Mouse (Mus musculus) testis, adult 2 months (tissue): Measurements from ENCODE around the gene Syn3. TPM values are rescaled to one million over a fixed set of nuclear protein-coding genes. Genes with fewer than 3 reads are reported as not detected.

ENCODE experiments used
- H3K27ac ChIP-seq: fragments of 200-500 bp; 2 replicates; pipeline ENCODE4 v1.5.1; 2012; ENCODE audit warnings: low read depth, low read length; ENCODE audit not compliant: control insufficient read depth, insufficient read depth
- H3K27me3 ChIP-seq: fragments of 200-500 bp; 2 replicates; pipeline ENCODE4 v1.6.1; 2012; ENCODE audit warnings: mild to moderate bottlenecking, low read length, moderate library complexity; ENCODE audit not compliant: control insufficient read depth, insufficient read depth
- H3K36me3 ChIP-seq: fragments of 200-500 bp; 2 replicates; pipeline ENCODE4 v1.6.1; 2012; ENCODE audit warnings: mild to moderate bottlenecking, low read length; ENCODE audit not compliant: control insufficient read depth, insufficient read depth
- H3K4me1 ChIP-seq: fragments of 200-500 bp; 2 replicates; pipeline ENCODE4 v1.6.1; 2012; ENCODE audit warnings: low read length; ENCODE audit not compliant: control insufficient read depth, insufficient read depth
- H3K4me3 ChIP-seq: fragments of 200-500 bp; 2 replicates; pipeline ENCODE4 v1.5.1; 2012; ENCODE audit warnings: low read depth, mild to moderate bottlenecking, low read length, moderate library complexity, mixed read lengths; ENCODE audit not compliant: control insufficient read depth
- CTCF ChIP-seq: fragments of 200-500 bp; IDR thresholded peaks from 2 replicates; pipeline ENCODE4 v1.5.1; 2012; ENCODE audit warnings: low read depth, mild to moderate bottlenecking, inconsistent platforms, low read length, moderate library complexity; ENCODE audit not compliant: control insufficient read depth, insufficient read depth, insufficient replicate concordance
- POLR2A ChIP-seq: fragments of 200-500 bp; IDR thresholded peaks from 2 replicates; pipeline ENCODE4 v1.6.1; 2012; ENCODE audit warnings: low read depth, mild to moderate bottlenecking, inconsistent platforms, low read length, moderate library complexity; ENCODE audit not compliant: control insufficient read depth
- polyA plus RNA-seq: library from polyadenylated mRNA; depleted of rRNA; stranded (reverse); fragments of >200 nt; gene quantifications from 2 replicates; pipeline ENCODE4 v1.2.3, GENCODE M21; 2012

Gene Syn3
- polyA plus RNA-seq, 1 experiment: 0.84 TPM

DNA sequence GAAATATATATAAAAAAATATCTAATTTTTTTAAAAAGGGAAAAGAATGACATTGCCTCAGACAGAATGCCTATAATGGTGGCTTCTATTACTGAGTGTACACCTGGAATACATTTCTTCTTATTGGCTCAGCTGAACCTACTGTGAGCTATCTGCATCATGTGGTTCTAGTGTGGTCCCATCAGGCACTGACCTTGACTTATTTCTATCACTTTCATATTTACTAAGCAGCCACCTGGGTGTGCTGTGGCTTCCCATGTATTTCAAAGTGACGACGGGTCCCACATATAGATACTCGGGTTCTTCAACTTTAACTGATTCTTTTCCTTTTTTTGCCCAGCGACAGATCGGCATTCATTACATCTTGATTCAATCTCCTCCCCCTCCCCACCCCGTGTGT lies 255.2 kb downstream of the Syn3 start:
- Histone ChIP-seq H3K36me3 (no peaks in the 10 kb centered on the region), H3K27me3 (no peaks in the 10 kb centered on the region), H3K4me1 (no peaks in the 10 kb centered on the region), H3K4me3 (no peak overlapping the region), H3K27ac (no peak overlapping the region)
- TF ChIP-seq POLR2A (no peak), CTCF (no peak)

DNA sequence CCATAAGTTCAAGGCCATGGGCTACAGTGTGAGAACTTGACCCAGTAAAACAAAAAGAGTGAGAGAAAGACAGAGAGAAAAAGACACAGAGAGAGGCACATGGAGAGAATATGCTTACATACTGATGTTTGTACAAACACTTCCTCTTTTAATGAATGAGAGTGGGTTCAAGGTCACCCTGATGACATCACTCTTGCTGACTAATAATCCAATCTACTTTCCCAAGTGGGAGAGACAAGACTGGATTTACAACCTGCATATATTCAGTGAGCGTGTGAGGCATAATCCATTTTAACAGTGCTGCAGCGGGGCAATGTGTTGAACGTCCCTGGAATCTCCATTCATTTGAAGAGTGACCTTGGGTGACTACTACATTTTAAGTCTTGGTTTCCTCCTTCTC lies 256.0 kb downstream of the Syn3 start:
- Histone ChIP-seq H3K4me3 (no peak overlapping the region), H3K27me3 (no peaks in the 10 kb centered on the region), H3K4me1 (no peaks in the 10 kb centered on the region), H3K27ac (no peak overlapping the region), H3K36me3 (no peaks in the 10 kb centered on the region)
- no peak for TF ChIP-seq CTCF
- no peak for TF ChIP-seq POLR2A

DNA sequence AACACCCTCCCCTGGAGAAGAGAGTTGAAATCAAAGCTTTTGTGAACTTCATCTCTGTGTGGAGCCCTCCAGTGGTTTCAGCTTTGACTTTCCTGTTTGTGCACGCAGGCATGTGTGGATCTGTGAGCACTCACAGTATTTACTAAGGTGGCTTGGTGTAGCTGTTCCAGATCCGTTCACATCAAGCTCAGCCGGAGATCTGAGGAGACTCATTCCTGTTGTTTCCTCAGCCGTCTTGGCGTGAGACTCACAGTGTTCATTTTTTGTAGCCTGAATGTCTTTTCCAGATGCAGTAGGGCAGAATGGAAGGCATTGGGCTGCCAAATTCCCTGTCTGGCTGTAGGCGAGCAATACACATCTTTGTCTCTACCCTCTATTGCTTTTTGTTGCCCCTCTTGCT lies 268.7 kb downstream of the Syn3 start:
- Histone ChIP-seq H3K27me3 (no peaks in the 10 kb centered on the region), H3K4me3 (no peak overlapping the region)

DNA sequence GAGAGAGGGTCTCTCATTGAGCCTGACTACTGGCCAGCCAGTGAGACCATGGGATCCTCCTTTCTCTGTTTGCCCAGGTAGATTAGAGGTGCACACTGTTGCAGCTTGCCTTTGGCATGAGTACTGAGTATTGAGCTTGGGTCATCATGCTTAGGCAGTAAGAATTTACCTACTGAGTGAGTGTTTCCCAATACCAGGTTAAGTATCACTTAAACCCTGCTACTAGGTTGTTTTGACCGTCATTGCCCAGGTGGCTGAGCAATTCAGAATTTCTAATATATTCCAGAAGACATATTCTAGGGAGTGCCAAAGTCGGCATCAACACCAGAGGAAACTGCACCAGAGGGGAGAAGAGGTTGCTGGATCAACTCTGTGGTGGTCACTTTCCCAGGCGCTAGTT lies 273.2 kb downstream of the Syn3 start:
- Histone ChIP-seq H3K4me1 (no peaks in the 10 kb centered on the region), H3K27ac (no peak overlapping the region), H3K36me3 (no peaks in the 10 kb centered on the region), H3K4me3 (no peak overlapping the region), H3K27me3 (no peaks in the 10 kb centered on the region)
- no peak for TF ChIP-seq POLR2A
- no peak for TF ChIP-seq CTCF

More for the DNA sequence above, 268.7 kb downstream of the Syn3 start:
- Histone ChIP-seq H3K36me3 (no peaks in the 10 kb centered on the region), H3K27ac (no peak overlapping the region), H3K4me1 (no peaks in the 10 kb centered on the region)
- TF ChIP-seq CTCF: no peak
- TF ChIP-seq POLR2A: no peak

DNA sequence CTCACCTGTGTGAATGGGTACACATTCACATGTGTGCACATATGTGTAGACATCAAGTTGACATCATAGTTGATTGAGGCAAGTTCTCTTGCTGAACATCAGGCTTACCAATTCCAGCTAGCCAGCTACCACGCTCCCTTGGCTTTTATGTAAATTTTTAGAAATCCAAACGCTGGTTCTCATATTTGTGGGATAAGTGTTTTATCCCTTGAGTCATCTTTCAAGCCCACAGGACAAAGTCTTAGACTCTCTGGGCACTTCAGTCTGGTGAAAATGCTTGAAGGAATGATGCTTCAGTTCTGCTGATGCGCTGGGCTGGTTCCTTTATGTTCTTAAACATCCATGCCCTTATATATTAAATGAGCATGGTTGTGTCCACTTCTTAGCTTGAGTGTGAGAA lies 279.7 kb downstream of the Syn3 start:
- Histone ChIP-seq H3K4me3 (no peak overlapping the region), H3K4me1 (no peaks in the 10 kb centered on the region), H3K27me3 (no peaks in the 10 kb centered on the region), H3K27ac (no peak overlapping the region), H3K36me3 (no peaks in the 10 kb centered on the region)
- no peak for TF ChIP-seq POLR2A
- TF ChIP-seq CTCF: no peak

DNA sequence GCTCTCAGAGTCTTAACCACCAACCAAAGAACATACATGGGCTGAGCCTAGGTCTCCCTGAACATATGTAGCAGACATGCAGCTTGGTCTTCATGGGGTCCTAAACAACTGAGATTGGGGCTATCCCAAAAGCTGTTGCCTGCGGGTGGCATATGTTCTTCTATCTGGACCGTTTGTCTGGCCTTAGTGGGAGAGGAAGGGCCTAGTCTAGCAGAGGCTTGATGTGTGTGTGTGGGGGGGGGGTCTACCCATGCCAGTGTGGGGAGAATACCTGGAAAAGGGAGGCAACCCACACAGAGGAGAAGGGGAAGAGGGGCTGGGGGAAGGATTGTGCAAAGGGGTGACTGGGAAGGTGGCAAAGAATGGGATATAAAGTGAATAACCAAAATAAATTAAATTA lies 281.9 kb downstream of the Syn3 start:
- no peaks in the 10 kb centered on the region for H3K27me3 ChIP-seq
- H3K27ac ChIP-seq: no peak overlapping the region
- TF ChIP-seq CTCF: no peak
- TF ChIP-seq POLR2A: no peak
- no peaks in the 10 kb centered on the region for H3K4me1 ChIP-seq
- no peaks in the 10 kb centered on the region for H3K36me3 ChIP-seq
- H3K4me3 ChIP-seq: no peak overlapping the region

DNA sequence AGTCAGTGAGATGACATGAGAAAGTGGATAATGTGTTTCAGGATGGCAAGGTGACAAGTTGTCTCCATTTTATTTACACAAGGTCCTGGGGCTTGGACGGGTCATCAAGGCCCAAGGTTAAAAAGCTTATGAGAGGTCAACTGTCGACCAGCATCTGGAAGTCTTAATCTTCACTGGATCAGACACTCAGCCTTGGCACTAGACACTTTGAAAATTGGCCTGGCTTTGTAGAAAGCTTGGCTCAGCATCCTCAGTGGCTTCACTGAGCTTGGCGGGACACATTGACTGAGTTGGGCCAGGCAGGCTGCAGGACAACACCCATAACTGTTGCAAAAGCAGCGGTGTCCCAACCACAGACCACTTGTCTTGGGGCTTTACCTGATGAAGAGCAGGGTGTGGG lies 286.6 kb downstream of the Syn3 start:
- H3K4me1 ChIP-seq: no peaks in the 10 kb centered on the region
- TF ChIP-seq POLR2A: no peak
- TF ChIP-seq CTCF: no peak
- no peaks in the 10 kb centered on the region for H3K27me3 ChIP-seq
- H3K27ac ChIP-seq: no peak overlapping the region
- no peaks in the 10 kb centered on the region for H3K36me3 ChIP-seq
- no peak overlapping the region for H3K4me3 ChIP-seq

DNA sequence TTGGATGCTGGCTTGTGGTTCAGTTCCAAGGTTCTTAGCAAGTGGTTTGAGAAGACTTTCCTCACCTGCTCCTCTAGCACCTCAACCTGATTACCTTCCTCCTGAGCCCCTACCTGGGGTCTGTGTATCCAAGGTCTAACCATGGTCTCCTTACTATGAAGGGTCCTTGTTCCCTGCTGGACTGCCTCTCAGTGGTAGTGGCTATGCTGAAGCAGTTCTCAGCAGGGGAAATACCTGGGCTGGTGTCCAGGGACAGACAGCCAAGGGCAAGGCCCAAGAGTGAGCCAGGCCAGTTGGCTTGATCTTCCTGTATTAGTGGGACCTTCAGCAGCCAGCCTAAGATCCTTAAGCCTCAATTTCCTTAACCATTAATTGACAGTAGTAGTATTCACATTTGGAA lies 294.8 kb downstream of the Syn3 start:
- Histone ChIP-seq H3K27ac (no peak overlapping the region), H3K4me3 (no peak overlapping the region), H3K27me3 (no peaks in the 10 kb centered on the region), H3K4me1 (no peaks in the 10 kb centered on the region), H3K36me3 (no peaks in the 10 kb centered on the region)
- TF ChIP-seq POLR2A: no peak
- TF ChIP-seq CTCF: no peak
